Mouse (Mus musculus): ENCODE data around the gene Yjefn3.
A peak's percentile ranks its signal among the peaks of the same experiment; 100 is the strongest.

Gene Yjefn3

GRCm38 (mm10) chr8:69907106-69907505, 4.6 kb upstream of the Yjefn3 start:
- DNase-seq (ENCODE audit: low spot score) = no peak

GRCm38 (mm10) chr8:69906260-69906659, 3.7 kb upstream of the Yjefn3 start:
- DNase-seq (ENCODE audit: low spot score) = no peak

- DNase-seq (ENCODE audit: low spot score) = no peak
Observed at GRCm38 (mm10) chr8:69904096-69904495, 1.6 kb upstream of the Yjefn3 start.

GRCm38 (mm10) chr8:69903063-69903542, 591 bp upstream of the Yjefn3 start:
- peak; percentile 99 for DNase-seq (ENCODE audit: low spot score)

- DNase-seq (ENCODE audit: low spot score) = peak; percentile 98
Observed at GRCm38 (mm10) chr8:69901484-69902162, 889 bp downstream of the Yjefn3 start.

- no peak for DNase-seq (ENCODE audit: low spot score)
Observed at GRCm38 (mm10) chr8:69900895-69901451, 1.5 kb downstream of the Yjefn3 start.

GRCm38 (mm10) chr8:69899876-69900275, 2.6 kb downstream of the Yjefn3 start:
- DNase-seq (ENCODE audit: low spot score) = no peak

GRCm38 (mm10) chr8:69897857-69898256, 4.7 kb downstream of the Yjefn3 start:
- no peak for DNase-seq (ENCODE audit: low spot score)

GRCm38 (mm10) chr8:69895772-69896451, 6.6 kb downstream of the Yjefn3 start:
- DNase-seq (ENCODE audit: low spot score) = no peak

- no peak for DNase-seq (ENCODE audit: low spot score)
Observed at GRCm38 (mm10) chr8:69894836-69895332, 7.6 kb downstream of the Yjefn3 start.

GRCm38 (mm10) chr8:69893863-69894262, 8.6 kb downstream of the Yjefn3 start:
- DNase-seq (ENCODE audit: low spot score) = no peak

- no peak for DNase-seq (ENCODE audit: low spot score)
Observed at GRCm38 (mm10) chr8:69890813-69891241, 11.7 kb downstream of the Yjefn3 start.

- no peak for DNase-seq (ENCODE audit: low spot score)
Observed at GRCm38 (mm10) chr8:69888902-69889301, 13.6 kb downstream of the Yjefn3 start.

- DNase-seq (ENCODE audit: low spot score) = no peak
Observed at GRCm38 (mm10) chr8:69888244-69888866, 14.2 kb downstream of the Yjefn3 start.

- DNase-seq (ENCODE audit: low spot score) = no peak
Observed at GRCm38 (mm10) chr8:69887289-69888243, 14.9 kb downstream of the Yjefn3 start, which contains the start of gene Cilp2. Cilp2 (minus strand) TSS chr8:69887687.

GRCm38 (mm10) chr8:69884141-69884540, 18.4 kb downstream of the Yjefn3 start:
- DNase-seq (ENCODE audit: low spot score) = no peak

- DNase-seq (ENCODE audit: low spot score) = no peak
Observed at GRCm38 (mm10) chr8:69882833-69883600, 19.5 kb downstream of the Yjefn3 start.

- DNase-seq (ENCODE audit: low spot score) = peak; percentile 38
Observed at GRCm38 (mm10) chr8:69882021-69882756, 20.3 kb downstream of the Yjefn3 start.

- no peak for DNase-seq (ENCODE audit: low spot score)
Observed at GRCm38 (mm10) chr8:69881261-69881865, 21.1 kb downstream of the Yjefn3 start.
